Mouse (Mus musculus) heart, embryonic 11.5 days (tissue): ENCODE measurements around the gene Ppef1. TPM values are rescaled to one million over a fixed set of nuclear protein-coding genes. Genes with fewer than 3 reads are reported as not detected.
A peak's percentile ranks its signal among the peaks of the same experiment; 100 is the strongest.
"Not testable (repeated sequence)": the region's sequence is repeated elsewhere in the genome, so short reads cannot be mapped to it uniquely, and the experiment has no call there.

ENCODE experiments used
- ATAC-seq: fragments of 200-750 bp; cut with Nextera tagmentation; replicated peaks from 2 replicates; pipeline ENCODE4 v1.8.0; 2017; ENCODE audit warnings: moderate library complexity; ENCODE audit not compliant: insufficient number of reproducible peaks, low FRiP score, low TSS enrichment
- H3K27ac ChIP-seq: fragments of 300-500 bp; sonication (generic); 2 replicates; pipeline ENCODE4 v1.5.1; 2014; ENCODE audit warnings: mild to moderate bottlenecking, low read depth, low read length
- H3K27me3 ChIP-seq: fragments of 300-500 bp; sonication (generic); 2 replicates; pipeline ENCODE4 v1.6.1; 2014; ENCODE audit warnings: mild to moderate bottlenecking, low read length, mixed read lengths; ENCODE audit not compliant: control insufficient read depth, insufficient read depth
- H3K36me3 ChIP-seq: fragments of 300-500 bp; sonication (generic); 2 replicates; pipeline ENCODE4 v1.6.1; 2014; ENCODE audit warnings: mild to moderate bottlenecking, low read length, moderate library complexity, mixed read lengths; ENCODE audit not compliant: control insufficient read depth, insufficient read depth
- H3K4me1 ChIP-seq: fragments of 300-500 bp; sonication (generic); 2 replicates; pipeline ENCODE4 v1.6.1; 2014; ENCODE audit warnings: low read length; ENCODE audit not compliant: control insufficient read depth, insufficient read depth
- H3K4me2 ChIP-seq: fragments of 300-500 bp; sonication (generic); 2 replicates; pipeline ENCODE4 v1.6.1; 2014; ENCODE audit warnings: mild to moderate bottlenecking, moderate library complexity
- H3K4me3 ChIP-seq: fragments of 300-500 bp; sonication (generic); 2 replicates; pipeline ENCODE4 v1.5.1; 2014; ENCODE audit warnings: low read depth, low read length
- H3K9ac ChIP-seq: fragments of 300-500 bp; sonication (generic); 2 replicates; pipeline ENCODE4 v1.6.1; 2014; ENCODE audit warnings: mild to moderate bottlenecking, low read depth, low read length, moderate library complexity
- H3K9me3 ChIP-seq: fragments of 300-500 bp; sonication (generic); replicated peaks from 2 replicates; pipeline ENCODE4 v1.6.1; 2016; ENCODE audit warnings: low read length; ENCODE audit not compliant: control insufficient read depth
- WGBS: fragments of 180-500 bp; shearing (Covaris S2); extraction: QIAGEN DNeasy Blood & Tissue Kit; methylation state at CpG from one replicate; pipeline ENCODE4 v1.1.7; 2014; ENCODE audit not compliant: insufficient replicate concordance; 5-methylcytosine and 5-hydroxymethylcytosine counted together
- polyA plus RNA-seq: library from polyadenylated mRNA; unstranded; fragments of >200 nt; fragmentation: Nextera tagmentation; extraction: Ambion mirVana; gene quantifications from 2 replicates; pipeline ENCODE4 v1.2.1, GENCODE M21; 2014

The Ppef1 gene
- polyA plus RNA-seq = not detected in 2 replicates

GRCm38 (mm10) chrX:160735650-160736049 is at the start of gene Ppef1:
TSS of gene Ppef1 (minus strand) at chrX:160735765.
- WGBS = 72% methylated on average over 5 of the region's 5 CpGs
- ATAC-seq = no peak
- Histone ChIP-seq H3K4me1 (no peaks in the 10 kb centered on the region), H3K27ac (no peak within 1 kb of the TSS), H3K4me2 (no peak within 1 kb of the TSS), H3K9ac (no peak within 1 kb of the TSS), H3K9me3 (no peaks in the 10 kb centered on the region), H3K36me3 (no peaks in the 10 kb centered on the region), H3K27me3 (no peaks in the 10 kb centered on the region; the same call in 1 of the 2 replicates), H3K4me3 (no peak within 1 kb of the TSS)

- H3K4me2 ChIP-seq = no peak overlapping the region
- H3K27me3 ChIP-seq = no peaks in the 10 kb centered on the region
- no peaks in the 10 kb centered on the region for H3K4me1 ChIP-seq
- no peak overlapping the region for H3K27ac ChIP-seq
- H3K9me3 ChIP-seq = no peaks in the 10 kb centered on the region
- no peaks in the 10 kb centered on the region for H3K36me3 ChIP-seq
- 77% methylated on average over 5 of the region's 5 CpGs for WGBS
- no peak overlapping the region for H3K9ac ChIP-seq
- no peak overlapping the region for H3K4me3 ChIP-seq
- ATAC-seq = no peak
Observed at GRCm38 (mm10) chrX:160782276-160782675, 46.7 kb upstream of the Ppef1 start.

GRCm38 (mm10) chrX:160773033-160773432 is 37.5 kb upstream of the Ppef1 start:
- Histone ChIP-seq H3K9ac (no peak overlapping the region), H3K9me3 (no peaks in the 10 kb centered on the region), H3K27ac (no peak overlapping the region), H3K27me3 (no peaks in the 10 kb centered on the region), H3K4me1 (no peaks in the 10 kb centered on the region), H3K4me3 (no peak overlapping the region), H3K4me2 (no peak overlapping the region), H3K36me3 (no peaks in the 10 kb centered on the region)
- WGBS = 36% methylated on average over 1 of the region's 1 CpGs
- no peak for ATAC-seq

- H3K4me2 ChIP-seq, H3K36me3 ChIP-seq, ATAC-seq, H3K9ac ChIP-seq, H3K9me3 ChIP-seq, H3K27me3 ChIP-seq, H3K4me3 ChIP-seq, H3K27ac ChIP-seq, H3K4me1 ChIP-seq: not testable (repeated sequence)
- 77% methylated on average over 5 of the region's 5 CpGs for WGBS
Observed at GRCm38 (mm10) chrX:160769622-160770021, 34.1 kb upstream of the Ppef1 start.

- WGBS = 78% methylated on average over 2 of the region's 2 CpGs
Observed at GRCm38 (mm10) chrX:160767713-160768112, 32.1 kb upstream of the Ppef1 start, which contains the start of gene Rs1. TSS of gene Rs1 (plus strand) at chrX:160768013.

GRCm38 (mm10) chrX:160766233-160766616 is 30.7 kb upstream of the Ppef1 start:
- H3K4me1 ChIP-seq = no peaks in the 10 kb centered on the region
- peak; percentile 79 for ATAC-seq
- 0 out of 2 replicates have a peak, but pooled peaks cover 2% of the 10 kb centered on the region for H3K27me3 ChIP-seq
- H3K27ac ChIP-seq = no peak overlapping the region
- 27% methylated on average over 15 of the region's 15 CpGs for WGBS
- no peaks in the 10 kb centered on the region for H3K9me3 ChIP-seq
- peak overlapping the region; percentile 58; the same call in 1 of the 2 replicates for H3K9ac ChIP-seq
- H3K4me2 ChIP-seq = peak overlapping the region; percentile 51
- peak overlapping the region; percentile 49 for H3K4me3 ChIP-seq
- no peaks in the 10 kb centered on the region for H3K36me3 ChIP-seq

More at GRCm38 (mm10) chrX:160767713-160768112, 32.1 kb upstream of the Ppef1 start, which contains the start of gene Rs1:
- Histone ChIP-seq H3K36me3 (no peaks in the 10 kb centered on the region), H3K27ac (no peak within 1 kb of the TSS), H3K4me2 (peak within 1 kb of the TSS; percentile 51), H3K9ac (no peak within 1 kb of the TSS), H3K27me3 (0 out of 2 replicates have a peak, but pooled peaks cover 2% of the 10 kb centered on the region), H3K9me3 (no peaks in the 10 kb centered on the region), H3K4me1 (no peaks in the 10 kb centered on the region), H3K4me3 (no peak within 1 kb of the TSS; the same call in 1 of the 2 replicates)
- no peak for ATAC-seq

- Histone ChIP-seq H3K4me2 (peak overlapping the region; percentile 47), H3K27me3 (0 out of 2 replicates have a peak, but pooled peaks cover 2% of the 10 kb centered on the region), H3K27ac (no peak overlapping the region), H3K4me3 (peak overlapping the region; percentile 52), H3K9me3 (no peaks in the 10 kb centered on the region), H3K36me3 (no peaks in the 10 kb centered on the region), H3K4me1 (no peaks in the 10 kb centered on the region), H3K9ac (peak overlapping the region; percentile 58; the same call in 1 of the 2 replicates)
- 34% methylated on average over 30 of the region's 30 CpGs for WGBS
- ATAC-seq = peak; percentile 95
Observed at GRCm38 (mm10) chrX:160765389-160766232, 30.0 kb upstream of the Ppef1 start.

GRCm38 (mm10) chrX:160750808-160751207 is 15.2 kb upstream of the Ppef1 start:
- no peaks in the 10 kb centered on the region for H3K4me1 ChIP-seq
- H3K4me2 ChIP-seq = no peak overlapping the region
- H3K9ac ChIP-seq = no peak overlapping the region
- H3K27me3 ChIP-seq = no peaks in the 10 kb centered on the region
- 92% methylated on average over 8 of the region's 8 CpGs for whole genome bisulfite sequencing
- no peaks in the 10 kb centered on the region for H3K9me3 ChIP-seq
- no peaks in the 10 kb centered on the region for H3K36me3 ChIP-seq
- ATAC-seq = no peak
- H3K27ac ChIP-seq = no peak overlapping the region
- H3K4me3 ChIP-seq = no peak overlapping the region
